Mouse (Mus musculus) MN1 (cell line): Measurements from ENCODE around the gene Arhgef18.
A peak's percentile ranks its signal among the peaks of the same experiment; 100 is the strongest.

Source experiments
- DNase-seq: peaks from one replicate; pipeline ENCODE4 v3.0.0-alpha.2; 2016; ENCODE audit warnings: low spot score

The Arhgef18 gene

GRCm38 (mm10) chr8:3500235-3501090 lies 107.7 kb downstream of the Arhgef18 start, which contains the start of gene Mcoln1:
Gene Mcoln1 (plus strand): TSS chr8:3500457.
- peak; percentile 100 for DNase-seq

- DNase-seq, result no peak
Observed at GRCm38 (mm10) chr8:3502217-3502616, 109.4 kb downstream of the Arhgef18 start.
